Comparison of ENCODE assay signal across 20 mouse cellular contexts in genomic region chr9:29587376-29587775, GRCm38 (mm10).
DNase-seq lines count a peak whose midpoint lies in the region; ATAC-seq and TF ChIP-seq lines count a peak whose summit lies in the region.
"Had no signal": no experiment of that assay in that cellular context is flagged by ENCODE, and none has a peak within 500 bp of the region (broad histone marks: within the 10 kb centered on the region; RNA-seq: fewer than 3 reads in every experiment).

No protein-coding gene starts in this region.

- no peak overlapping the region for H3K4me3 ChIP-seq in forebrain, embryonic 15.5 days
- H3K4me3 ChIP-seq in forebrain, embryonic 11.5 days (ENCODE audit: low read depth, low read length), result no peak overlapping the region
- no peak overlapping the region for H3K4me3 ChIP-seq in midbrain, embryonic 11.5 days (ENCODE audit: low read depth, low read length)
- no peak overlapping the region for H3K4me3 ChIP-seq in midbrain, postnatal 0 days (ENCODE audit: low read depth, low read length)
- H3K4me3 ChIP-seq in forebrain, embryonic 16.5 days (replicated peaks; ENCODE audit: low read length), result no peak overlapping the region
- H3K4me3 ChIP-seq in midbrain, embryonic 15.5 days, result no peak overlapping the region
- H3K4me3 ChIP-seq: embryonic facial prominence, embryonic 13.5 days; heart, adult 2 months; hindbrain, embryonic 10.5 days; intestine, embryonic 15.5 days had no signal

- H3K9ac ChIP-seq in forebrain, embryonic 15.5 days (replicated peaks), result no peak overlapping the region
- H3K9ac ChIP-seq in forebrain, embryonic 11.5 days (ENCODE audit: low read length), result no peak overlapping the region
- H3K9ac ChIP-seq in midbrain, embryonic 11.5 days (ENCODE audit: low read length), result no peak overlapping the region
- H3K9ac ChIP-seq in midbrain, postnatal 0 days (replicated peaks; ENCODE audit: low read length, poor library complexity, severe bottlenecking), result no peak overlapping the region
- H3K9ac ChIP-seq in forebrain, embryonic 16.5 days (replicated peaks; ENCODE audit: low read depth, low read length), result no peak overlapping the region
- no peak overlapping the region for H3K9ac ChIP-seq in midbrain, embryonic 15.5 days
- H3K9ac ChIP-seq: embryonic facial prominence, embryonic 13.5 days; intestine, embryonic 15.5 days had no signal

- no peaks in the 10 kb centered on the region for H3K27me3 ChIP-seq in forebrain, embryonic 15.5 days
- no peaks in the 10 kb centered on the region for H3K27me3 ChIP-seq in forebrain, embryonic 11.5 days (ENCODE audit: control insufficient read depth, insufficient read depth, low read length)
- no peaks in the 10 kb centered on the region for H3K27me3 ChIP-seq in midbrain, embryonic 11.5 days (ENCODE audit: control insufficient read depth, insufficient read depth, low read length)
- no peaks in the 10 kb centered on the region for H3K27me3 ChIP-seq in midbrain, postnatal 0 days (ENCODE audit: insufficient read depth, low read length)
- no peaks in the 10 kb centered on the region for H3K27me3 ChIP-seq in forebrain, embryonic 16.5 days (replicated peaks; ENCODE audit: control insufficient read depth, insufficient read depth, low read length)
- H3K27me3 ChIP-seq in midbrain, embryonic 15.5 days (replicated peaks), result no peaks in the 10 kb centered on the region
- H3K27me3 ChIP-seq: CH12.LX; embryonic facial prominence, embryonic 13.5 days; intestine, embryonic 15.5 days had no signal

- peaks cover 12% of the 10 kb centered on the region for H3K4me1 ChIP-seq in forebrain, embryonic 15.5 days
- no peaks in the 10 kb centered on the region for H3K4me1 ChIP-seq in forebrain, embryonic 11.5 days (replicated peaks; ENCODE audit: control insufficient read depth, insufficient read depth, low read length)
- H3K4me1 ChIP-seq in midbrain, embryonic 11.5 days (ENCODE audit: control insufficient read depth, insufficient read depth, low read length), result no peaks in the 10 kb centered on the region
- peaks cover 8% of the 10 kb centered on the region; the same call in 1 of the 2 replicates for H3K4me1 ChIP-seq in midbrain, postnatal 0 days (ENCODE audit: insufficient read depth, low read length)
- peaks cover 6% of the 10 kb centered on the region; the same call in 1 of the 2 replicates for H3K4me1 ChIP-seq in forebrain, embryonic 16.5 days (replicated peaks; ENCODE audit: control insufficient read depth, insufficient read depth, low read length)
- peaks cover 13% of the 10 kb centered on the region for H3K4me1 ChIP-seq in midbrain, embryonic 15.5 days
- H3K4me1 ChIP-seq: embryonic facial prominence, embryonic 13.5 days; intestine, embryonic 15.5 days had no signal

- H3K27ac ChIP-seq in forebrain, embryonic 15.5 days (replicated peaks), result no peak overlapping the region
- no peak overlapping the region for H3K27ac ChIP-seq in forebrain, embryonic 11.5 days (ENCODE audit: low read depth, low read length)
- no peak overlapping the region for H3K27ac ChIP-seq in midbrain, embryonic 11.5 days (ENCODE audit: low read depth, low read length)
- no peak overlapping the region for H3K27ac ChIP-seq in midbrain, postnatal 0 days (ENCODE audit: low read depth, low read length)
- no peak overlapping the region for H3K27ac ChIP-seq in forebrain, embryonic 16.5 days (ENCODE audit: low read length)
- no peak overlapping the region for H3K27ac ChIP-seq in midbrain, embryonic 15.5 days
- H3K27ac ChIP-seq: embryonic facial prominence, embryonic 13.5 days; heart, adult 2 months; hindbrain, embryonic 10.5 days; intestine, embryonic 15.5 days had no signal

- 0 out of 2 replicates have a peak, but pooled peaks have one; percentile 58 for ATAC-seq in forebrain, embryonic 15.5 days (replicated peaks)
- no peak for ATAC-seq in forebrain, embryonic 11.5 days (replicated peaks; ENCODE audit: low FRiP score)
- no peak for ATAC-seq in midbrain, embryonic 11.5 days (ENCODE audit: low FRiP score)
- ATAC-seq in midbrain, postnatal 0 days (ENCODE audit: low FRiP score), result no peak
- ATAC-seq in forebrain, embryonic 16.5 days, result peak; percentile 74
- 0 out of 2 replicates have a peak, but pooled peaks have one; percentile 30 for ATAC-seq in midbrain, embryonic 15.5 days (replicated peaks)
- ATAC-seq: intestine, embryonic 15.5 days; Patski had no signal

- H3K4me2 ChIP-seq in forebrain, embryonic 15.5 days (replicated peaks), result no peak overlapping the region
- no peak overlapping the region for H3K4me2 ChIP-seq in forebrain, embryonic 11.5 days (ENCODE audit: low read depth, low read length, severe bottlenecking)
- no peak overlapping the region for H3K4me2 ChIP-seq in midbrain, embryonic 11.5 days
- H3K4me2 ChIP-seq in midbrain, postnatal 0 days (ENCODE audit: low read depth, low read length, poor library complexity, severe bottlenecking), result no peak overlapping the region
- H3K4me2 ChIP-seq in forebrain, embryonic 16.5 days (ENCODE audit: low read length), result no peak overlapping the region
- H3K4me2 ChIP-seq in midbrain, embryonic 15.5 days, result no peak overlapping the region
- H3K4me2 ChIP-seq: embryonic facial prominence, embryonic 13.5 days; heart, embryonic 11.5 days; intestine, embryonic 15.5 days had no signal

- no peaks in the 10 kb centered on the region for H3K9me3 ChIP-seq in forebrain, embryonic 15.5 days
- H3K9me3 ChIP-seq in forebrain, embryonic 11.5 days (ENCODE audit: control insufficient read depth, low read length), result no peaks in the 10 kb centered on the region
- H3K9me3 ChIP-seq in midbrain, embryonic 11.5 days (ENCODE audit: control insufficient read depth, low read length), result no peaks in the 10 kb centered on the region
- no peaks in the 10 kb centered on the region for H3K9me3 ChIP-seq in midbrain, postnatal 0 days (ENCODE audit: low read length)
- H3K9me3 ChIP-seq in forebrain, embryonic 16.5 days (ENCODE audit: control insufficient read depth, low read length), result no peaks in the 10 kb centered on the region
- no peaks in the 10 kb centered on the region for H3K9me3 ChIP-seq in midbrain, embryonic 15.5 days
- H3K9me3 ChIP-seq: embryonic facial prominence, embryonic 13.5 days; hindbrain, embryonic 10.5 days; intestine, embryonic 15.5 days had no signal

- TF ChIP-seq CTCF in midbrain, postnatal 0 days (IDR thresholded peaks at IDR 0.05), result no peak

- H3K36me3 ChIP-seq in forebrain, embryonic 15.5 days, result no peaks in the 10 kb centered on the region
- H3K36me3 ChIP-seq in forebrain, embryonic 11.5 days (ENCODE audit: control insufficient read depth, insufficient read depth, low read length), result no peaks in the 10 kb centered on the region
- H3K36me3 ChIP-seq in midbrain, embryonic 11.5 days (ENCODE audit: control insufficient read depth, insufficient read depth, low read length), result no peaks in the 10 kb centered on the region
- H3K36me3 ChIP-seq in midbrain, postnatal 0 days (ENCODE audit: insufficient read depth, low read length), result no peaks in the 10 kb centered on the region
- no peaks in the 10 kb centered on the region for H3K36me3 ChIP-seq in forebrain, embryonic 16.5 days (ENCODE audit: control insufficient read depth, insufficient read depth)
- H3K36me3 ChIP-seq in midbrain, embryonic 15.5 days (replicated peaks), result no peaks in the 10 kb centered on the region
- H3K36me3 ChIP-seq: embryonic facial prominence, embryonic 13.5 days; hindbrain, embryonic 10.5 days; intestine, embryonic 15.5 days had no signal

- DNase-seq in forebrain, embryonic 11.5 days (ENCODE audit: low spot score), result no peak
- peak; percentile 86 for DNase-seq in midbrain, embryonic 11.5 days (ENCODE audit: low spot score, missing footprints)
- no peak for DNase-seq in midbrain, postnatal 0 days (ENCODE audit: low spot score)
- DNase-seq in cerebellum, postnatal 10 days, result no peak
- DNase-seq: adrenal gland, adult 2 months; adrenal gland, postnatal 25 days; cerebellum, adult 2 months; cerebellum, postnatal 36 days; gastrocnemius, postnatal 10 days; heart, adult 2 months; kidney, adult 18-20 months had no signal

- 31% methylated on average over 5 of the region's 5 CpGs for WGBS in forebrain, embryonic 15.5 days
- 65% methylated on average over 5 of the region's 5 CpGs for WGBS in forebrain, embryonic 11.5 days
- WGBS in midbrain, embryonic 11.5 days, result 62% methylated on average over 5 of the region's 5 CpGs
- WGBS in midbrain, postnatal 0 days, result 33% methylated on average over 5 of the region's 5 CpGs
- 35% methylated on average over 5 of the region's 5 CpGs for WGBS in forebrain, embryonic 16.5 days
- 33% methylated on average over 5 of the region's 5 CpGs for WGBS in midbrain, embryonic 15.5 days

Comparison
In these comparisons a context has a peak if more than half of its experiments do, and no peak if none do; other contexts are left out.
1. ATAC-seq: peak in forebrain, embryonic 15.5 days (single experiment), forebrain, embryonic 16.5 days (single experiment) and midbrain, embryonic 15.5 days (single experiment); none in forebrain, embryonic 11.5 days (single experiment), midbrain, embryonic 11.5 days (single experiment) and midbrain, postnatal 0 days (single experiment).